In the genomic region with DNA sequence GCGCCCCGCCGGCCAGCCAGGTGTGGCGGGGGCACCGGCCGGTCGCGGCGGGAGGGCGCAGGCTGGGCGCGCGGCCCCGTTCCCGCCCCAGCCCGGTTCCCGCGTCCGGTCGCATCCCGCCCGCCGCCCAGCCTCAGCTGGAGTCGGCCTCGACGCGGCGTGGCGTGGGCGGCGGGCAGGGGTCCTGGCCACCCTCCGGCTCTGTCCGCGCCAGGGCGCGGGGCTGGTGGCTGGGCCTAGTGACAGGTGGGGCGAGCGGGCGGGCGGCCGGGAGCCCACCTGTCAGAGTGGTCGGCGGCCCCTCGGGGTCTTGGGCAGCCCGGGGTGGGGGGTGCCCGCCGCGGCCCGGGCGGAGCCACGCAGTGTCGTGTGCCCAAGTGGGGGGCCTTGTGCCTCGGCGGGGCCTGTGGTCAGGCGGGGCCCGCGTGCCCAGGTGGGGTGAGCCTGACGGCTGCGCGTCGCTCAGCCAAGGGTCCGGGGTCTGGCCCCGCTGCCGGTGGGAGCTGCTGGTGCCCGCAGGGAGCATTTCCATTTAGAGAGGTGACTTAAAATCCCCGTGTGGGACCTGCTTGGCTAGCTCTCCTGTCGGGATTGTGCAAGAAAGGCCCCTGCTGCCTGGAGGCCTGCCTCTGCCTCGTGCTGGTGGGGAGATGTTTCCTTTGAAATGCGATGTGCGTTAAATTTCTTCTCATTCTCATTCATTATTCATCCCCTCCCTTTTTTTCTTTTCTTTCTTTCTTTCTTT, we compare ENCODE assay signal across 8 mouse cellular contexts. TPM values are rescaled to one million over a fixed set of nuclear protein-coding genes. Genes with fewer than 3 reads are reported as not detected.
DNase-seq lines count a peak whose midpoint lies in the region; ATAC-seq and TF ChIP-seq lines count a peak whose summit lies in the region.

No protein-coding gene starts in this region.

- H3K27ac ChIP-seq in forebrain, embryonic 13.5 days, result peak overlapping the region; percentile 70
- peak overlapping the region; percentile 75 for H3K27ac ChIP-seq in hindbrain, embryonic 14.5 days
- H3K27ac ChIP-seq in liver, adult 2 months (replicated peaks; ENCODE audit: insufficient read depth, low read depth, low read length), result peak overlapping the region; percentile 2; the same call in 1 of the 2 replicates

- H3K27me3 ChIP-seq in forebrain, embryonic 13.5 days, result no peaks in the 10 kb centered on the region
- H3K27me3 ChIP-seq in hindbrain, embryonic 14.5 days (ENCODE audit: control insufficient read depth, insufficient read depth, low read length), result no peaks in the 10 kb centered on the region
- no peaks in the 10 kb centered on the region for H3K27me3 ChIP-seq in liver, adult 2 months (ENCODE audit: control insufficient read depth, insufficient read depth, low read length)

- peak; percentile 35 for DNase-seq in layer of hippocampus, adult 9-11 months
- DNase-seq in layer of hippocampus, adult 9-10 months (ENCODE audit: low spot score), result no peak
- DNase-seq in adrenal gland, postnatal 25 days, result peak; percentile 35
- DNase-seq in hindbrain, embryonic 14.5 days (ENCODE audit: low spot score), result no peak
- DNase-seq in liver, adult 2 months (ENCODE audit: extremely low read depth, low read depth, low spot score), result peak; percentile 34
- peak; percentile 53 for DNase-seq in naive thymus-derived CD4-positive, alpha-beta T cell, adult 2 months (ENCODE audit: low read depth)
- DNase-seq in thymus, postnatal 10 days (ENCODE audit: low spot score in 2 of 2), result peak; percentile 35 to 36

- no peak for TF ChIP-seq POLR2A in liver, adult 2 months (IDR thresholded peaks at IDR 0.05; ENCODE audit: extremely low read depth, insufficient read depth, low read length)

- H3K4me3 ChIP-seq in forebrain, embryonic 13.5 days, result peak overlapping the region; percentile 88
- H3K4me3 ChIP-seq in hindbrain, embryonic 14.5 days (replicated peaks; ENCODE audit: low read length), result peak overlapping the region; percentile 86
- peak overlapping the region; percentile 61 for H3K4me3 ChIP-seq in liver, adult 2 months (ENCODE audit: insufficient read depth, low read depth, low read length)

- peak overlapping the region; percentile 87 for H3K4me2 ChIP-seq in forebrain, embryonic 13.5 days
- H3K4me2 ChIP-seq in hindbrain, embryonic 14.5 days (replicated peaks), result peak overlapping the region; percentile 91

- peak overlapping the region; percentile 97 for H3K9ac ChIP-seq in forebrain, embryonic 13.5 days
- peak overlapping the region; percentile 93 for H3K9ac ChIP-seq in hindbrain, embryonic 14.5 days
- H3K9ac ChIP-seq in liver, adult 2 months (ENCODE audit: low read depth, low read length), result peak overlapping the region; percentile 95

- H3K9me3 ChIP-seq in forebrain, embryonic 13.5 days (replicated peaks), result no peaks in the 10 kb centered on the region
- no peaks in the 10 kb centered on the region for H3K9me3 ChIP-seq in hindbrain, embryonic 14.5 days (ENCODE audit: control insufficient read depth, low read length)

- peak; percentile 53 for ATAC-seq in forebrain, embryonic 13.5 days
- ATAC-seq in hindbrain, embryonic 14.5 days (ENCODE audit: low FRiP score), result peak; percentile 52

- no peak for TF ChIP-seq CTCF in liver, adult 2 months (IDR thresholded peaks at IDR 0.05; ENCODE audit: low read depth, low read length)

- WGBS in forebrain, embryonic 13.5 days, result under 1% methylated on average over 28 of the region's 70 CpGs
- under 1% methylated on average over 60 of the region's 70 CpGs for WGBS in hindbrain, embryonic 14.5 days
- under 1% methylated on average over 63 of the region's 70 CpGs for WGBS in liver, adult 2 months

- H3K79me2 ChIP-seq in liver, adult 2 months (ENCODE audit: control insufficient read depth, insufficient read depth, low read length), result peaks cover 13% of the 10 kb centered on the region; the same call in 1 of the 2 replicates

- H3K36me3 ChIP-seq in forebrain, embryonic 13.5 days (ENCODE audit: poor library complexity, severe bottlenecking), result peaks cover 39% of the 10 kb centered on the region
- H3K36me3 ChIP-seq in hindbrain, embryonic 14.5 days (replicated peaks; ENCODE audit: control insufficient read depth, insufficient read depth), result peaks cover 37% of the 10 kb centered on the region
- H3K36me3 ChIP-seq in liver, adult 2 months (ENCODE audit: control insufficient read depth, insufficient read depth, low read length), result peaks cover 2% of the 10 kb centered on the region; the same call in 1 of the 2 replicates

- H3K4me1 ChIP-seq in forebrain, embryonic 13.5 days, result peaks cover 20% of the 10 kb centered on the region
- H3K4me1 ChIP-seq in hindbrain, embryonic 14.5 days (replicated peaks; ENCODE audit: control insufficient read depth, insufficient read depth, low read length), result peaks cover 11% of the 10 kb centered on the region
- H3K4me1 ChIP-seq in liver, adult 2 months (ENCODE audit: control insufficient read depth, insufficient read depth, low read length), result peaks cover 5% of the 10 kb centered on the region; the same call in 1 of the 2 replicates

RNA-seq across cellular contexts. Expression of gene Tfdp1, which starts 0.5 kb away (rescaled TPM):
- 56.6 and 63.8 TPM in 2 replicates for total RNA-seq in adrenal gland, postnatal 25 days (2021)
- polyA plus RNA-seq in forebrain, embryonic 13.5 days (2015; fragmentation: Nextera tagmentation; extraction: Ambion mirVana), result 167 and 170 TPM in 2 replicates
- polyA plus RNA-seq in hindbrain, embryonic 14.5 days (2014; fragmentation: Nextera tagmentation; extraction: Ambion mirVana), result 104 and 110 TPM in 2 replicates
- total RNA-seq in liver, adult 2 months (2014; rRNA removed), result 12.8 and 13.2 TPM in 2 replicates
- 12.9 TPM in 2 replicates for polyA plus RNA-seq in liver, adult 2 months (2012; rRNA removed)

RNA-seq across cellular contexts. Expression of gene Tmco3, which starts 51.1 kb away (rescaled TPM):
- total RNA-seq in adrenal gland, postnatal 25 days (2021), result 24.8 and 32.5 TPM in 2 replicates
- polyA plus RNA-seq in forebrain, embryonic 13.5 days (2015; fragmentation: Nextera tagmentation; extraction: Ambion mirVana), result 40.3 and 40.4 TPM in 2 replicates
- polyA plus RNA-seq in hindbrain, embryonic 14.5 days (2014; fragmentation: Nextera tagmentation; extraction: Ambion mirVana), result 50.1 and 51.4 TPM in 2 replicates
- 5.1 and 5.5 TPM in 2 replicates for total RNA-seq in liver, adult 2 months (2014; rRNA removed)
- 7.0 and 9.0 TPM in 2 replicates for polyA plus RNA-seq in liver, adult 2 months (2012; rRNA removed)

RNA-seq across cellular contexts. Expression of gene Dcun1d2, which starts 51.1 kb away (rescaled TPM):
- total RNA-seq in adrenal gland, postnatal 25 days (2021), result 29.1 and 36.5 TPM in 2 replicates
- polyA plus RNA-seq in forebrain, embryonic 13.5 days (2015; fragmentation: Nextera tagmentation; extraction: Ambion mirVana), result 31.6 and 35.1 TPM in 2 replicates
- 34.1 and 36.5 TPM in 2 replicates for polyA plus RNA-seq in hindbrain, embryonic 14.5 days (2014; fragmentation: Nextera tagmentation; extraction: Ambion mirVana)
- 10.6 and 10.7 TPM in 2 replicates for total RNA-seq in liver, adult 2 months (2014; rRNA removed)
- polyA plus RNA-seq in liver, adult 2 months (2012; rRNA removed), result 11.0 and 13.1 TPM in 2 replicates

RNA-seq across cellular contexts. Expression of gene Atp4b, which starts 57.6 kb away (rescaled TPM):
- total RNA-seq in adrenal gland, postnatal 25 days (2021), result not detected in 2 replicates
- polyA plus RNA-seq in forebrain, embryonic 13.5 days (2015; fragmentation: Nextera tagmentation; extraction: Ambion mirVana), result not detected in 2 replicates
- not detected in 2 replicates for polyA plus RNA-seq in hindbrain, embryonic 14.5 days (2014; fragmentation: Nextera tagmentation; extraction: Ambion mirVana)
- not detected in 2 replicates for total RNA-seq in liver, adult 2 months (2014; rRNA removed)
- polyA plus RNA-seq in liver, adult 2 months (2012; rRNA removed), result not detected in 2 replicates

Comparison
In these comparisons a context has a peak if more than half of its experiments do, and no peak if none do; other contexts are left out.
1. DNase-seq: peak in layer of hippocampus, adult 9-11 months (single experiment), adrenal gland, postnatal 25 days (single experiment), liver, adult 2 months (single experiment), naive thymus-derived CD4-positive, alpha-beta T cell, adult 2 months (single experiment) and thymus, postnatal 10 days (2 of 2); none in layer of hippocampus, adult 9-10 months (single experiment) and hindbrain, embryonic 14.5 days (single experiment).
2. H3K27ac ChIP-seq: peak in every context shown above with its lines; median percentile 75 in hindbrain, embryonic 14.5 days; 70 in forebrain, embryonic 13.5 days; 2 in liver, adult 2 months.
3. Peak in every context shown above with its lines, with median percentiles within 50 percentile points of each other: H3K4me3 ChIP-seq and H3K9ac ChIP-seq.